Comparison of ENCODE assay signal across 10 mouse cellular contexts in genomic region chr16:93615118-93615870, GRCm38 (mm10). TPM values are rescaled to one million over a fixed set of nuclear protein-coding genes. Genes with fewer than 3 reads are reported as not detected.
DNase-seq lines count a peak whose midpoint lies in the region; ATAC-seq lines count a peak whose summit lies in the region.
"Had no signal": no experiment of that assay in that cellular context is flagged by ENCODE, and none has a peak within 500 bp of the region (broad histone marks: within the 10 kb centered on the region; RNA-seq: fewer than 3 reads in every experiment).

No protein-coding gene starts in this region.

- H3K4me3 ChIP-seq in midbrain, embryonic 11.5 days (ENCODE audit: low read depth, low read length): no peak overlapping the region
- H3K4me3 ChIP-seq in midbrain, embryonic 16.5 days (ENCODE audit: low read depth, low read length): no peak overlapping the region
- H3K4me3 ChIP-seq in limb, embryonic 11.5 days (ENCODE audit: low read depth, low read length): no peak overlapping the region
- H3K4me3 ChIP-seq: embryonic facial prominence, embryonic 15.5 days; megakaryocyte, embryonic 14.5 days had no signal

- H3K4me2 ChIP-seq in midbrain, embryonic 11.5 days: no peak overlapping the region
- no peak overlapping the region for H3K4me2 ChIP-seq in midbrain, embryonic 16.5 days (ENCODE audit: low read length)
- H3K4me2 ChIP-seq in limb, embryonic 11.5 days (ENCODE audit: low read depth, severe bottlenecking): no peak overlapping the region
- H3K4me2 ChIP-seq: embryonic facial prominence, embryonic 15.5 days had no signal

- DNase-seq in midbrain, embryonic 11.5 days (ENCODE audit: low spot score, missing footprints): peak; percentile 93
- DNase-seq in adrenal gland, adult 18-20 months (ENCODE audit: low spot score in 2 of 2): peak; percentile 75 to 78
- DNase-seq in embryo, embryonic 11 days: peak; percentile 47
- DNase-seq in limb, embryonic 11.5 days (ENCODE audit: low spot score): peak; percentile 74
- peak; percentile 67 for DNase-seq in ovary, postnatal 36 days (ENCODE audit: low spot score)
- DNase-seq in thymus, postnatal 25 days: peak; percentile 84

- no peak for ATAC-seq in midbrain, embryonic 11.5 days (ENCODE audit: low FRiP score)
- no peak for ATAC-seq in midbrain, embryonic 16.5 days
- peak; percentile 82 for ATAC-seq in inflammation-experienced regulatory T-cells, adult 6 months
- ATAC-seq in limb, embryonic 11.5 days (ENCODE audit: insufficient number of reproducible peaks, low FRiP score, low TSS enrichment, low read depth): no peak

- no peaks in the 10 kb centered on the region for H3K27me3 ChIP-seq in midbrain, embryonic 11.5 days (ENCODE audit: control insufficient read depth, insufficient read depth, low read length)
- H3K27me3 ChIP-seq in midbrain, embryonic 16.5 days (ENCODE audit: control insufficient read depth, insufficient read depth, low read depth, low read length): no peaks in the 10 kb centered on the region
- no peaks in the 10 kb centered on the region for H3K27me3 ChIP-seq in limb, embryonic 11.5 days (ENCODE audit: control insufficient read depth, insufficient read depth, low read length)
- H3K27me3 ChIP-seq: embryonic facial prominence, embryonic 15.5 days had no signal

- no peaks in the 10 kb centered on the region for H3K4me1 ChIP-seq in midbrain, embryonic 11.5 days (ENCODE audit: control insufficient read depth, insufficient read depth, low read length)
- H3K4me1 ChIP-seq in midbrain, embryonic 16.5 days (ENCODE audit: control insufficient read depth, insufficient read depth, low read length): no peaks in the 10 kb centered on the region
- no peaks in the 10 kb centered on the region for H3K4me1 ChIP-seq in limb, embryonic 11.5 days (ENCODE audit: control insufficient read depth, insufficient read depth, low read length)
- H3K4me1 ChIP-seq: embryonic facial prominence, embryonic 15.5 days had no signal

- no peaks in the 10 kb centered on the region for H3K36me3 ChIP-seq in midbrain, embryonic 11.5 days (ENCODE audit: control insufficient read depth, insufficient read depth, low read length)
- peaks cover 3% of the 10 kb centered on the region for H3K36me3 ChIP-seq in midbrain, embryonic 16.5 days (ENCODE audit: control insufficient read depth, insufficient read depth, low read length)
- H3K36me3 ChIP-seq in limb, embryonic 11.5 days (ENCODE audit: control insufficient read depth, insufficient read depth, low read length): no peaks in the 10 kb centered on the region; the same call in 1 of the 2 replicates

- no peak overlapping the region for H3K9ac ChIP-seq in midbrain, embryonic 11.5 days (ENCODE audit: low read length)
- H3K9ac ChIP-seq in midbrain, embryonic 16.5 days (ENCODE audit: low read depth, low read length): no peak overlapping the region
- H3K9ac ChIP-seq in limb, embryonic 11.5 days (ENCODE audit: low read length): no peak overlapping the region
- H3K9ac ChIP-seq: embryonic facial prominence, embryonic 15.5 days had no signal

- no peaks in the 10 kb centered on the region for H3K9me3 ChIP-seq in midbrain, embryonic 11.5 days (ENCODE audit: control insufficient read depth, low read length)
- no peaks in the 10 kb centered on the region for H3K9me3 ChIP-seq in midbrain, embryonic 16.5 days (replicated peaks; ENCODE audit: control insufficient read depth, low read length, poor library complexity, severe bottlenecking)
- H3K9me3 ChIP-seq in limb, embryonic 11.5 days (ENCODE audit: control insufficient read depth, low read length): no peaks in the 10 kb centered on the region
- H3K9me3 ChIP-seq: embryonic facial prominence, embryonic 15.5 days; megakaryocyte, embryonic 14.5 days had no signal

- WGBS in midbrain, embryonic 11.5 days: 45% methylated on average over 5 of the region's 5 CpGs
- WGBS in midbrain, embryonic 16.5 days: 38% methylated on average over 5 of the region's 5 CpGs
- WGBS in limb, embryonic 11.5 days: 40% methylated on average over 5 of the region's 5 CpGs

- H3K27ac ChIP-seq in midbrain, embryonic 11.5 days (ENCODE audit: low read depth, low read length): no peak overlapping the region
- no peak overlapping the region for H3K27ac ChIP-seq in midbrain, embryonic 16.5 days (ENCODE audit: low read length)
- no peak overlapping the region for H3K27ac ChIP-seq in limb, embryonic 11.5 days (replicated peaks; ENCODE audit: low read depth, low read length)
- H3K27ac ChIP-seq: embryonic facial prominence, embryonic 15.5 days had no signal

RNA-seq across cellular contexts. Expression of gene Cbr1, which starts 9.6 kb away (rescaled TPM):
- polyA plus RNA-seq in midbrain, embryonic 11.5 days (2014; fragmentation: Nextera tagmentation; extraction: Ambion mirVana): 99.2 and 104 TPM in 2 replicates
- 146 and 150 TPM in 2 replicates for polyA plus RNA-seq in midbrain, embryonic 16.5 days (2015; fragmentation: Nextera tagmentation; extraction: Ambion mirVana)
- 10 to 100 TPM; 71.0 to 89.8 TPM for total RNA-seq in adrenal gland, adult 18-20 months (2021)
- 10 to 100 TPM; 20.1 to 44.4 (median 44.1) TPM for polyA plus RNA-seq in inflammation-experienced regulatory T-cells, adult 6 months (2017; shearing (Covaris generic))
- polyA plus RNA-seq in limb, embryonic 11.5 days (2014; fragmentation: Nextera tagmentation; extraction: Ambion mirVana): 119 and 129 TPM in 2 replicates

RNA-seq across cellular contexts. Expression of gene Setd4, which starts 11.4 kb away (rescaled TPM):
- polyA plus RNA-seq in midbrain, embryonic 11.5 days (2014; fragmentation: Nextera tagmentation; extraction: Ambion mirVana): 10.1 and 11.6 TPM in 2 replicates
- polyA plus RNA-seq in midbrain, embryonic 16.5 days (2015; fragmentation: Nextera tagmentation; extraction: Ambion mirVana): 19.5 and 22.4 TPM in 2 replicates
- 1 to 10 TPM; 2.9 to 8.1 TPM for total RNA-seq in adrenal gland, adult 18-20 months (2021)
- polyA plus RNA-seq in inflammation-experienced regulatory T-cells, adult 6 months (2017; shearing (Covaris generic)): 10 to 100 TPM; 17.7 to 40.4 (median 40.3) TPM
- 15.2 and 19.0 TPM in 2 replicates for polyA plus RNA-seq in limb, embryonic 11.5 days (2014; fragmentation: Nextera tagmentation; extraction: Ambion mirVana)

RNA-seq across cellular contexts. Expression of gene Gm5678, which starts 12.6 kb away (rescaled TPM):
- not detected in 2 replicates for polyA plus RNA-seq in midbrain, embryonic 11.5 days (2014; fragmentation: Nextera tagmentation; extraction: Ambion mirVana)
- polyA plus RNA-seq in midbrain, embryonic 16.5 days (2015; fragmentation: Nextera tagmentation; extraction: Ambion mirVana): not detected in 2 replicates
- total RNA-seq in adrenal gland, adult 18-20 months (2021): 1 to 10 TPM; 4.1 to 4.4 TPM
- polyA plus RNA-seq in inflammation-experienced regulatory T-cells, adult 6 months (2017; shearing (Covaris generic)): under 1 TPM in 1 of 3 experiments, not detected in 2; 0.66 TPM
- not detected in 2 replicates for polyA plus RNA-seq in limb, embryonic 11.5 days (2014; fragmentation: Nextera tagmentation; extraction: Ambion mirVana)
- polyA plus RNA-seq: embryonic facial prominence, embryonic 15.5 days had no signal
